Comparison of ENCODE assay signal across 42 mouse cellular contexts in the genomic region with DNA sequence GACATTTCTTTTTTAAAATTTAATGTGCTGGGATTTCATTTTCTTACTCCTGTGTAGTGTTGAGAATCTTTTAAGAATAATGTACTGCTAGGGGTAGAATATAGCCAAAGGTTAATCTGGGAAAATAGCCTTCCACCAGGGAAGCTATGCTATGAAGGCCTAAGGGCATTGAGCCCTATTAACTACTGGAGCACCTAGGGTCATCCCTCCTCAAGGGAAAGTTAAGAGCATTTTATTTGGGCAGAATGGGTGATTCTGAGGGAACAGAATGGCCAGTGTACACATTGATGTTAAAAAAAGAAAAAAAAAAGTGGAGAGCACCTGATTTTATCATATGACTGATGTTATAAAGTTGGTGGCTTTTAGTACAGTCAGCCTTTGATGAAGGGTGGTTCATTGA. TPM values are rescaled to one million over a fixed set of nuclear protein-coding genes. Genes with fewer than 3 reads are reported as not detected.
"Had no signal": no experiment of that assay in that cellular context is flagged by ENCODE, and none has a peak within 500 bp of the region (broad histone marks: within the 10 kb centered on the region; RNA-seq: fewer than 3 reads in every experiment).

No protein-coding gene starts in this region.

- H3K27me3 ChIP-seq: heart, embryonic 12.5 days; hindbrain, embryonic 13.5 days; hindbrain, embryonic 15.5 days; kidney, embryonic 15.5 days; limb, embryonic 13.5 days; limb, embryonic 15.5 days; liver, embryonic 12.5 days had no signal

- ATAC-seq: hindbrain, postnatal 0 days; intestine, embryonic 16.5 days; liver, embryonic 12.5 days had no signal

- DNase-seq: gastrocnemius, postnatal 14 days; gastrocnemius, postnatal 36 days; heart, adult 18-20 months; heart, postnatal 10 days; heart, postnatal 36 days; kidney, adult 11 months; kidney, adult 2 months; kidney, adult 9 months; kidney, postnatal 14 days; kidney, postnatal 36 days; layer of hippocampus, adult 9-11 months; layer of hippocampus, postnatal 36 days; left cerebral cortex, postnatal 4 days had no signal

- H3K9ac ChIP-seq: heart, embryonic 12.5 days; hindbrain, embryonic 13.5 days; hindbrain, embryonic 15.5 days; kidney, embryonic 15.5 days; limb, embryonic 13.5 days; limb, embryonic 15.5 days; liver, embryonic 12.5 days had no signal

- H3K9me3 ChIP-seq: heart, embryonic 10.5 days; heart, embryonic 12.5 days; hindbrain, embryonic 13.5 days; hindbrain, embryonic 15.5 days; kidney, embryonic 15.5 days; limb, embryonic 13.5 days; limb, embryonic 15.5 days; liver, embryonic 12.5 days had no signal

- H3K27ac ChIP-seq: heart, embryonic 10.5 days; hindbrain, embryonic 13.5 days; hindbrain, embryonic 15.5 days; hindbrain, postnatal 0 days; kidney, embryonic 15.5 days; kidney, postnatal 0 days; limb, embryonic 13.5 days; limb, embryonic 15.5 days; liver, embryonic 12.5 days had no signal

- H3K4me1 ChIP-seq: heart, embryonic 10.5 days; heart, embryonic 12.5 days; hindbrain, embryonic 13.5 days; hindbrain, embryonic 15.5 days; kidney, embryonic 15.5 days; limb, embryonic 15.5 days; liver, embryonic 12.5 days had no signal

- H3K36me3 ChIP-seq: heart, embryonic 10.5 days; heart, embryonic 12.5 days; hindbrain, embryonic 13.5 days; hindbrain, embryonic 15.5 days; kidney, embryonic 15.5 days; limb, embryonic 13.5 days; limb, embryonic 15.5 days; liver, embryonic 12.5 days had no signal

- H3K4me2 ChIP-seq: heart, embryonic 12.5 days; hindbrain, embryonic 13.5 days; hindbrain, embryonic 15.5 days; kidney, embryonic 15.5 days; limb, embryonic 13.5 days; limb, embryonic 15.5 days; liver, embryonic 12.5 days had no signal

- H3K4me3 ChIP-seq: heart, embryonic 10.5 days; heart, embryonic 12.5 days; hindbrain, embryonic 13.5 days; hindbrain, embryonic 15.5 days; kidney, embryonic 15.5 days; limb, embryonic 13.5 days; limb, embryonic 15.5 days; liver, embryonic 12.5 days had no signal

RNA-seq across cellular contexts. Expression of a gene that starts 35.2 kb away (rescaled TPM):
- total RNA-seq: gastrocnemius, adult 18-20 months; gastrocnemius, adult 8-10 months; gastrocnemius, postnatal 14 days; gastrocnemius, postnatal 36 days; heart, adult 18-20 months; heart, adult 8-10 months; heart, postnatal 10 days; heart, postnatal 36 days; hematopoietic stem cell, adult 5-6 weeks; hindbrain, postnatal 0 days; layer of hippocampus, adult 18-20 months; layer of hippocampus, adult 8-10 months; layer of hippocampus, postnatal 14 days; layer of hippocampus, postnatal 36 days; left cerebral cortex, adult 18-20 months; left cerebral cortex, adult 8-10 months; left cerebral cortex, postnatal 25 days; left cerebral cortex, postnatal 4 days; liver, adult 2 months had no signal
- polyA plus RNA-seq: gonadal fat pad, adult 2 months; heart, embryonic 10.5 days; heart, embryonic 14.5 days; heart, embryonic 16.5 days; hindbrain, embryonic 11.5 days; hindbrain, embryonic 13.5 days; hindbrain, embryonic 15.5 days; hindbrain, postnatal 0 days; intestine, embryonic 14.5 days; intestine, embryonic 16.5 days; kidney, adult 2 months; kidney, embryonic 15.5 days; kidney, postnatal 0 days; large intestine, adult 2 months; limb, embryonic 11.5 days; limb, embryonic 13.5 days; limb, embryonic 15.5 days; liver, adult 2 months; liver, embryonic 12.5 days had no signal
